Mouse (Mus musculus): Measurements from ENCODE around the gene Vps33b.
A peak's percentile ranks its signal among the peaks of the same experiment; 100 is the strongest.

The Vps33b gene

GRCm38 (mm10) chr7:80268897-80269750, at the start of gene Vps33b:
TSS of gene Vps33b (plus strand) at chr7:80269649.
- peak; percentile 88 for DNase-seq (ENCODE audit: low read depth, low spot score)

GRCm38 (mm10) chr7:80220237-80220797, 49.1 kb upstream of the Vps33b start:
- no peak for DNase-seq (ENCODE audit: low read depth, low spot score)

GRCm38 (mm10) chr7:80221179-80221750, 48.2 kb upstream of the Vps33b start:
- DNase-seq (ENCODE audit: low read depth, low spot score) = no peak

GRCm38 (mm10) chr7:80227065-80227464, 42.4 kb upstream of the Vps33b start:
- DNase-seq (ENCODE audit: low read depth, low spot score) = no peak

GRCm38 (mm10) chr7:80230196-80230595, 39.3 kb upstream of the Vps33b start:
- no peak for DNase-seq (ENCODE audit: low read depth, low spot score)

- no peak for DNase-seq (ENCODE audit: low read depth, low spot score)
Observed at GRCm38 (mm10) chr7:80231971-80232488, 37.4 kb upstream of the Vps33b start.

- DNase-seq (ENCODE audit: low read depth, low spot score) = peak; percentile 93
Observed at GRCm38 (mm10) chr7:80232489-80233029, 36.9 kb upstream of the Vps33b start, which contains the start of the genes Cib1 and Gdpgp1. TSS of gene Cib1 (minus strand) at chr7:80232813. TSS of gene Gdpgp1 (plus strand) at chr7:80232865.

GRCm38 (mm10) chr7:80233799-80234198, 35.6 kb upstream of the Vps33b start:
- no peak for DNase-seq (ENCODE audit: low read depth, low spot score)

- no peak for DNase-seq (ENCODE audit: low read depth, low spot score)
Observed at GRCm38 (mm10) chr7:80238542-80238941, 30.9 kb upstream of the Vps33b start.

- no peak for DNase-seq (ENCODE audit: low read depth, low spot score)
Observed at GRCm38 (mm10) chr7:80241661-80242060, 27.8 kb upstream of the Vps33b start.

- no peak for DNase-seq (ENCODE audit: low read depth, low spot score)
Observed at GRCm38 (mm10) chr7:80244851-80245250, 24.6 kb upstream of the Vps33b start.

- DNase-seq (ENCODE audit: low read depth, low spot score) = peak; percentile 91
Observed at GRCm38 (mm10) chr7:80246148-80246721, 23.2 kb upstream of the Vps33b start, which contains the start of gene Ttll13. TSS of gene Ttll13 (plus strand) at chr7:80246376.

- DNase-seq (ENCODE audit: low read depth, low spot score) = no peak
Observed at GRCm38 (mm10) chr7:80246859-80247258, 22.6 kb upstream of the Vps33b start.

- no peak for DNase-seq (ENCODE audit: low read depth, low spot score)
Observed at GRCm38 (mm10) chr7:80252437-80252836, 17.0 kb upstream of the Vps33b start.

- DNase-seq (ENCODE audit: low read depth, low spot score) = no peak
Observed at GRCm38 (mm10) chr7:80252886-80253285, 16.6 kb upstream of the Vps33b start.

- no peak for DNase-seq (ENCODE audit: low read depth, low spot score)
Observed at GRCm38 (mm10) chr7:80255981-80256380, 13.5 kb upstream of the Vps33b start.

- DNase-seq (ENCODE audit: low read depth, low spot score) = no peak
Observed at GRCm38 (mm10) chr7:80257706-80258105, 11.7 kb upstream of the Vps33b start.

GRCm38 (mm10) chr7:80260625-80261371, 8.7 kb upstream of the Vps33b start, which contains the start of gene Ngrn:
TSS of gene Ngrn (plus strand) at chr7:80261215.
- DNase-seq (ENCODE audit: low read depth, low spot score) = peak; percentile 75

- no peak for DNase-seq (ENCODE audit: low read depth, low spot score)
Observed at GRCm38 (mm10) chr7:80261372-80261990, 8.0 kb upstream of the Vps33b start.

GRCm38 (mm10) chr7:80264606-80265005, 4.8 kb upstream of the Vps33b start:
- no peak for DNase-seq (ENCODE audit: low read depth, low spot score)

Data from retina, adult 2 months (tissue).